Mouse (Mus musculus): ENCODE measurements around the gene Pip5k1c. TPM values are rescaled to one million over a fixed set of nuclear protein-coding genes. Genes with fewer than 3 reads are reported as not detected.
A peak's percentile ranks its signal among the peaks of the same experiment; 100 is the strongest.

Gene Pip5k1c
- polyA plus RNA-seq, 1 experiment from 2014 or later, result 97.2 TPM

DNA sequence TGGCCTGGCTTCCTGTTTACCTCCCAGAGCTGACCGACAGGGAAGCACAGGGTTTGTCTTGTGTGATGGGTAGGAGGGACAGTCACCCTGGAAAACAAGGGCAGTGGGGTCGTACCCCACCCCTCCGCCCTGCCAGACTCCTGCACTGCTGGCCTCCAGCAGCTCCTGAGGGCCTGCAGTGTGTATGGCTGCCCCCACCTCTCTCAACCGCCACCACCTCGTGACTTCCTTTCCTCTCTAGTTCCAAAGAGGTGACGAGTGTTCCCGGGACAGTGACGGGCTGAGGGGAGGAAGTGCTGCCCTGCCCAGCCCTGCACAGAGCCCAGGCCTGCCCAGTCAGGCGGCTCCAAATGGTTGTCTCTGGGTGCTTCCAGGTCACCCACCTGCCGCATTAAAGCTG lies 5.1 kb downstream of the Pip5k1c start:
- ATAC-seq (ENCODE audit: low FRiP score), result no peak
- peaks cover 74% of the 10 kb centered on the region for H3K4me1 ChIP-seq (replicated peaks)
- peak overlapping the region; percentile 56 for H3K27ac ChIP-seq

DNA sequence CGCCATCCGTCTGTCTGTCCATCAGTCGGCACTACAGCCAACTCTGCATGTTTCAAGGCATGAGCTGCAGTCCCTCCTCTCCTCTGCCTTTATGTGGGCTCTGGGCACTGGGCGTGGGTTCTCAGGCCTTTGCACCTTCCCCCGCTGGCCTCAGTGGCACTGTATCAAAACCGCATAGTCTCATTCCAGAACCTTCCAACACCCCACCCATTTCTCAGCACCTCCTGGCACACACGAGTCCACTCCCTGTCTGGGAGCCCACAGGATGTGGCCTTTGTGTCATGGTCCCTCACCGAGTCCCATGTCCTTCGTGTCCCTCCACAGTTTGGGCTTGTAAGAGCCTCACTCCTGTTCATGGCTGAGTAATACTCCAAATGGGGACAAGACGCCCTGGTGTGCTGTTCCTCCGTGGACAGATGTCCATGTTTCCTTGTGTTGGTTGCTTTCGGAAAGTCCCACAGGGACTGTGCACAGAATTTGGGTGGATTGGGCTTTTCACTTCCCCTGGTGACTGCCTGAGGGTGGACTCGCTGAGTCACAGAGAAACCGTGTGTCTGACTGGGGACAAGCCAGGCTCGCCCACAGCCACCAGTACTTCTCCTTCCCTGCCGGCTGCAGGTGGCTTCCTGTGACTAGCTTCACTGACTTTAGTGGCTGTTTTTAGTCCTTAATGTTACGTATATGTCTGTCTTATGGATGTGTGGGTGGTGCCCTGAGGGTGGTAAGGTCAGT lies 5.8 kb downstream of the Pip5k1c start:
- no peaks in the 10 kb centered on the region for H3K9me3 ChIP-seq
- peaks cover 81% of the 10 kb centered on the region for H3K4me1 ChIP-seq (replicated peaks)
- H3K27me3 ChIP-seq, result no peaks in the 10 kb centered on the region
- H3K9ac ChIP-seq, result no peak overlapping the region
- no peak overlapping the region for H3K4me3 ChIP-seq
- H3K36me3 ChIP-seq, result peaks cover 7% of the 10 kb centered on the region; the same call in 1 of the 2 replicates
- H3K4me2 ChIP-seq, result no peak overlapping the region
- H3K27ac ChIP-seq, result 0 out of 2 replicates have a peak overlapping the region, but pooled peaks have one; percentile 30
- WGBS, result 96% methylated on average over 17 of the region's 17 CpGs
- no peak for ATAC-seq (ENCODE audit: low FRiP score)

More for the DNA sequence above, 5.1 kb downstream of the Pip5k1c start:
- WGBS, result 75% methylated on average over 10 of the region's 10 CpGs
- Histone ChIP-seq H3K27me3 (no peaks in the 10 kb centered on the region), H3K4me3 (no peak overlapping the region), H3K36me3 (peaks cover 7% of the 10 kb centered on the region; the same call in 1 of the 2 replicates), H3K9me3 (no peaks in the 10 kb centered on the region), H3K9ac (no peak overlapping the region; the same call in 1 of the 2 replicates), H3K4me2 (no peak overlapping the region)

DNA sequence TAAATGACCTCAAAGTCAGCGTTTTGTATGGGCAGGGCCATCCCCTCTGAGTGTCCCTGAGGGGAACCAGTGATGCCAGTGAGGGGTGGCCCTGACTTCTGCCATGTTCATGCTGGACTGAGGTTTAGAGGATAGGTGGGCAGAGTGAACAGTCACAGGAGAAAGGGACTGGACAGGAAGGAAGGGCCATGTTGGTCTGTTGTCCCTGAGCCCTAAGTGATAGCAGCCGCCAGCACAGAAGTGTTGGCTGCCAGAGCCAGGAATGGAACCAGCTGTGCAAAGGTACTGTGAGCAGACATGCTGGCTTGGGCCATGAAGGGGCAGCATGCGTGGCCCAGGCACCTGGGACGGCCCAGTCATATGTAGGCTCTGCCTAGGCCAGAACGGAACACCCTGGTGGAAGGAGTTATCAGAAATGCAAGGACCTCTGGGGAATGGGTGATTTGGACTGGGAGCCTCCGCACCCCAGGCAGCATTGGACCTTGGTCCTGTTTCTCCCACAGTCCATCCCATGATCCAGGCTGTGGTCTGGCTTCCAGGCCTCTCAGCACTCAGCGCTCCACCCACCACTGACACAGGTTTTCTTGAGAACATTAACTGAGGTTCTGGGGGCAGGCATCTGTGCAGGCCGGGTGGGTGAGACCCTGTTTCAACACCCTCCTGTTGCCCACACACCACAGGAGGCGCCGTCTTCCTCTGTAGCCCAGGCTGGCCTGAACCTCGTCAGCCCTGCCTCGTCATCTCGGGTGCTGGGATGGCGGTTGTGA lies 7.0 kb downstream of the Pip5k1c start:
- Histone ChIP-seq H3K36me3 (peaks cover 7% of the 10 kb centered on the region; the same call in 1 of the 2 replicates), H3K9me3 (no peaks in the 10 kb centered on the region), H3K27me3 (no peaks in the 10 kb centered on the region), H3K4me1 (replicated peaks) (peaks cover 72% of the 10 kb centered on the region), H3K9ac (peak overlapping the region; percentile 43; the same call in 1 of the 2 replicates), H3K27ac (peak overlapping the region; percentile 8; the same call in 1 of the 2 replicates), H3K4me3 (no peak overlapping the region), H3K4me2 (no peak overlapping the region)
- ATAC-seq (ENCODE audit: low FRiP score), result no peak
- 90% methylated on average over 14 of the region's 14 CpGs for WGBS

DNA sequence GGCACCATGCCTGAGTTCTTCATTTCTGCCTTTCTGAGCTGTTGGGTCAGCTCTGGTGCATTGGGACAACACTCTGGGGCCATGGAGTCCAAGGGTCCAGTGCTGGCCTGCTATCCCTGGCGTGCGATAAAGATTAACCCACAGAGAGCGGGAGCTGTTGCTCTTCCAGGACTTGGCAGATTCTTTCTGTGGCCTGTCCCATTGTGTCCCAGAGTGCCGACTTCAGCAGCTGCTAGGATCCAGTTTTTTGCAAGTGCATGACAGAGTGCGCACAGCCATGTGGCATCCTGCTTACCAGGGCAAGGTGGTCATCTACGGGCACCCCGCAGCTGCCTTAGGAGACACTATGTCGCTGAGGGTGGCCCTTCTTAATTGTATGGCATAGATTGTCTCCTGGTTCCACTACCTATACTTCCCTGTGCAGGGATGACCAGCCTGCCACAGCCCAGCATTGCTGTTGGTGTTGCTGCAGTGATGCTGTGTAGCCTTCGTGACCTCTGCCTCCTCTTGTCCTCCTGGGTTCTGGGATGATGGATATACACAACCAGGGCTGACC lies 7.7 kb downstream of the Pip5k1c start:
- WGBS, result 80% methylated on average over 9 of the region's 9 CpGs
- no peak overlapping the region for H3K4me3 ChIP-seq
- ATAC-seq (ENCODE audit: low FRiP score), result no peak
- no peaks in the 10 kb centered on the region for H3K9me3 ChIP-seq
- H3K9ac ChIP-seq, result peak overlapping the region; percentile 43; the same call in 1 of the 2 replicates
- no peaks in the 10 kb centered on the region for H3K27me3 ChIP-seq
- peaks cover 9% of the 10 kb centered on the region; the same call in 1 of the 2 replicates for H3K36me3 ChIP-seq
- H3K27ac ChIP-seq, result peak overlapping the region; percentile 8; the same call in 1 of the 2 replicates
- H3K4me1 ChIP-seq (replicated peaks), result peaks cover 66% of the 10 kb centered on the region
- no peak overlapping the region for H3K4me2 ChIP-seq

DNA sequence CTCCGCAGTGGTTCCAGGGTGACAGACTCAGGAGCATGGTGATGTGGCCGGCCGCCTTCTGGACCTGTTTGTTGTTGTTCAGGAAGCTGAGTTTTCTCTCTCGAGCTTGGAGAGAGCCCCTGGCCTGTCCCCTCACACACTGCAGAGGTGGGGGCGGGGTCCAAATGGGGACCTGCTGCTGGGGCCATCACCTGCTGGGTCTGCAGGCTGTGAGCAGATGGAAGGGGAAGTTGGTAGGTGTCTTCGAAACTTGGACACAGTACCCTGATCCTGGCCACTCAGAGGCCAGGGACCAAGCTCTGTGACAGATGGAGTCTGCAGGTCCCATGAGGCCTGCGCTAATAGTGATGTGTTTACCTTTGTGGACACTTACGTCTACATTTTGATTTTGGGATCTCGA lies 8.6 kb downstream of the Pip5k1c start:
- Histone ChIP-seq H3K9me3 (no peaks in the 10 kb centered on the region), H3K4me3 (no peak overlapping the region), H3K36me3 (peaks cover 18% of the 10 kb centered on the region), H3K4me1 (replicated peaks) (peaks cover 58% of the 10 kb centered on the region), H3K4me2 (no peak overlapping the region), H3K27ac (no peak overlapping the region), H3K9ac (no peak overlapping the region), H3K27me3 (no peaks in the 10 kb centered on the region)
- WGBS, result 85% methylated on average over 9 of the region's 9 CpGs
- ATAC-seq (ENCODE audit: low FRiP score), result no peak

DNA sequence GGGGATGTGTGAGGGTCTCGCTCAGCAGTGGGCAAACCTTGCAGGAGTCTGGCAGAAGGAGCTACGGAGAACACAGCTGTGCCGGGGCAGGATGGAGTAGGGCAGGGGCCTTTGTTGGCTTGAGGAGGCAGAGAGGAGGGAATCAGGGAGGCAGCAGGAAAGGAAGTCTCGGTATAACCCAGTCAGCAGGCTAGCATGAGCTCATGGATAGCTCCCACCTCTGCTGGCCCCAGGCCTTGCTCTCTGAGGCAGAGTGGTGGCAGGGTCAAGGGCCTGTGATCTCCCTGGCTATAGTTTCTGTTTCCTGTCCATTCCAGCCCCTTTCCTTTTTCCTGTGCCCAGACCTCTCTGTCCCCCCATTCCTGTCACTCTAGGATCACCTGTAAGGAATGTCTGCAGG lies 9.5 kb downstream of the Pip5k1c start:
- H3K4me3 ChIP-seq, result no peak overlapping the region
- no peak for ATAC-seq (ENCODE audit: low FRiP score)
- peaks cover 27% of the 10 kb centered on the region for H3K36me3 ChIP-seq
- H3K27ac ChIP-seq, result peak overlapping the region; percentile 55
- WGBS, result 68% methylated on average over 4 of the region's 4 CpGs
- H3K27me3 ChIP-seq, result no peaks in the 10 kb centered on the region
- H3K4me1 ChIP-seq (replicated peaks), result peaks cover 51% of the 10 kb centered on the region
- no peaks in the 10 kb centered on the region for H3K9me3 ChIP-seq
- H3K9ac ChIP-seq, result peak overlapping the region; percentile 35; the same call in 1 of the 2 replicates
- H3K4me2 ChIP-seq, result no peak overlapping the region

DNA sequence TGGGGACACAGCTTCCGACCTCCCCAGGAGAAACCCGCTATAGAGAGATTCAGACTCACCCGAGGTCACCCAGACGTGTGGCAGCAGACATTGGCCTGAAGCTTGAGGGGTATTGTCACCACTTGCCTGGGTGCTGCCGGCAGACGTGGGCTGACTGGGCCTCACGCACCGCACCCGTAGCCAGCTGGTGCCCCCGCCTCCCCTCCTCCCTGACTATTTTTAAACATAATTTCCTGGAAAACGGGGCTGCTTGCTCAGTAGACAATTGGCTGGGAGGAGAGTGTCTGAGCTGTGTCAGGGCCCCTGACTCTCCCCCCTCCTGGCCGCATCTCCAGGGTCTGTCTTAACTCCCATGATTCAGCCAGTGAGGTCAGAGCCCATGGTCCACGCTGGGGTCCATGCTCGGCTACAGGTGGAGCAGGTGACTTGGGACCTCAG lies 10.0 kb downstream of the Pip5k1c start:
- 75% methylated on average over 14 of the region's 14 CpGs for WGBS
- H3K4me2 ChIP-seq, result no peak overlapping the region

DNA sequence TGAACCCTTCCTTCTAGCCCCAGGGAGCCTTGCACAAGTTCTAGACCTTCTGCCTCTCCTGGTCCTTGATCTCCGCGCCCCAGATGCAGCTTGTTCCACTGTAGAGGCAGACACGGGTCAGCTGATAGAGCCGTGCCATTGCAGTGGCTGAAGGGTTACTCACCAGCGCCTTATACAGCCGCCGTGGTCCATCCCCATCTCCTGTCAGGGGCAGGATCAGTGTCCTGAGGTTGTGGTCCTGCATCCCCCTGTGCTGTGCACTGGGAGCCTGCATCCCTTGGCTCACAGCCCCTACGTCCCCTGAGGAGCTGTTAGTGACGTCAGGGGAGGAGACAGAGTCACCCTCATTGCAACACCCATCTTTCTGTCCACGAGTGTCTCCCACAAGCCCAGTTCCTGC lies 10.5 kb downstream of the Pip5k1c start:
- no peaks in the 10 kb centered on the region for H3K9me3 ChIP-seq
- no peak for ATAC-seq (ENCODE audit: low FRiP score)
- peak overlapping the region; percentile 19; the same call in 1 of the 2 replicates for H3K9ac ChIP-seq
- WGBS, result 83% methylated on average over 10 of the region's 10 CpGs
- peaks cover 34% of the 10 kb centered on the region for H3K36me3 ChIP-seq
- H3K4me1 ChIP-seq (replicated peaks), result peaks cover 44% of the 10 kb centered on the region
- H3K4me2 ChIP-seq, result no peak overlapping the region
- H3K27ac ChIP-seq, result 0 out of 2 replicates have a peak overlapping the region, but pooled peaks have one; percentile 35
- no peaks in the 10 kb centered on the region for H3K27me3 ChIP-seq
- H3K4me3 ChIP-seq, result no peak overlapping the region

More for the DNA sequence above, 10.0 kb downstream of the Pip5k1c start:
- peaks cover 32% of the 10 kb centered on the region for H3K36me3 ChIP-seq
- H3K9me3 ChIP-seq, result no peaks in the 10 kb centered on the region
- ATAC-seq (ENCODE audit: low FRiP score), result no peak
- peaks cover 46% of the 10 kb centered on the region for H3K4me1 ChIP-seq (replicated peaks)
- peak overlapping the region; percentile 35; the same call in 1 of the 2 replicates for H3K9ac ChIP-seq
- no peaks in the 10 kb centered on the region for H3K27me3 ChIP-seq
- peak overlapping the region; percentile 35; the same call in 1 of the 2 replicates for H3K27ac ChIP-seq
- H3K4me3 ChIP-seq, result no peak overlapping the region

DNA sequence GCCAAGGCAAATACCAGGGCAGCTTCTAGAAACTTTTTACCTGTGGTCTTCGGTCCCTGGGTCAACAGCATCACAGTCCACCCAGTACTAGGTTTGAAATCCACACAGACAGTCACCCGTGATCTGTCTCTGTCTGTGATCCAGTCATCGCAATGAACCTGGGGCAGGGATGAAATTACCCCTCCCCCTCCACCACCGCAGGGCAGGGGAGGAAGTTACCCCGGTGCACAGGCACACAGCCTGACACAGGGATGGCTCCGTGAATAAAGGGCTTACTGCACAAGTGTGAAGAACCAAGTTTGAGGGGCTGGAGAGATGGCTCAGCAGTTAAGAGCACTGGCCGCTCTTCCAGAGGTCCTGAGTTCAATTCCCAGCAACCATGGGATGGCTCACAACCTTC lies 11.0 kb downstream of the Pip5k1c start:
- Histone ChIP-seq H3K27me3 (no peaks in the 10 kb centered on the region), H3K36me3 (peaks cover 35% of the 10 kb centered on the region), H3K4me3 (no peak overlapping the region), H3K4me2 (no peak overlapping the region), H3K9ac (no peak overlapping the region), H3K27ac (no peak overlapping the region), H3K9me3 (no peaks in the 10 kb centered on the region), H3K4me1 (replicated peaks) (peaks cover 44% of the 10 kb centered on the region)
- WGBS, result 83% methylated on average over 7 of the region's 7 CpGs
- ATAC-seq (ENCODE audit: low FRiP score), result no peak

DNA sequence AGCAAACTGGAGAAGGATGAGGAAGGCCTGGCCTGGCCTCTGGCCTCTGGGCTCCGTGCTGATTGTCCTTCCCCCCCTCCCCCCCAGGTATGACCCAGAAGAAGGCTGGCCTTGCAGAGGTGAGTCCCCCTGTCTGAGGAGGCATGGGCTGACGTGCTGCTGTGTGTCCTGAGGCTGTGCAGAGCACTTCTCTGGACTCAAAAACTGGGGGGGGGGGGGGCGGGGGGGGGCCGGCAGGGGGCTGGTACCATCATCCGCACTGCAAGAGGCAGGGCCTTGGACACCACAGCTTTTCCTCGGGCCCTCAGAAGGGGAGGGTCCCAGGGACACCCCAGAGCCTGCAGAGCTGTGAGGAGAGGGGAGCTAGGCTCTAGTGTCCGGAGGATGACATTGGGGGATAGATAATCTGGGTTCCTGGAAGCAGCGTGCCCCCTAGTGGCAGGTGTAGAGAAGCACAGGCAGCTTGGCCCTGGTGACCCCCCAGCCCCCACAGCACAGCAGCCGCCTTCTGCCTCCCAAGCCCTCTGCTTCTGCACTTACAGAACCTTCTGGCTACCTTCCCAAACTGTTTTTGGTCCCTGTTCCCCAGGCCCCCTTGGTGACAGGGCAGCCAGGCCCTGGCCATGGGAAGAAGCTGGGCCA lies 12.0 kb downstream of the Pip5k1c start:
- ATAC-seq (ENCODE audit: low FRiP score), result no peak
- peaks cover 39% of the 10 kb centered on the region for H3K4me1 ChIP-seq (replicated peaks)
- no peak overlapping the region for H3K4me3 ChIP-seq
- H3K9me3 ChIP-seq, result no peaks in the 10 kb centered on the region
- H3K36me3 ChIP-seq, result peaks cover 45% of the 10 kb centered on the region
- H3K9ac ChIP-seq, result no peak overlapping the region
- no peak overlapping the region for H3K27ac ChIP-seq
- no peaks in the 10 kb centered on the region for H3K27me3 ChIP-seq
- no peak overlapping the region for H3K4me2 ChIP-seq
- 27% methylated on average over 5 of the region's 9 CpGs for WGBS

DNA sequence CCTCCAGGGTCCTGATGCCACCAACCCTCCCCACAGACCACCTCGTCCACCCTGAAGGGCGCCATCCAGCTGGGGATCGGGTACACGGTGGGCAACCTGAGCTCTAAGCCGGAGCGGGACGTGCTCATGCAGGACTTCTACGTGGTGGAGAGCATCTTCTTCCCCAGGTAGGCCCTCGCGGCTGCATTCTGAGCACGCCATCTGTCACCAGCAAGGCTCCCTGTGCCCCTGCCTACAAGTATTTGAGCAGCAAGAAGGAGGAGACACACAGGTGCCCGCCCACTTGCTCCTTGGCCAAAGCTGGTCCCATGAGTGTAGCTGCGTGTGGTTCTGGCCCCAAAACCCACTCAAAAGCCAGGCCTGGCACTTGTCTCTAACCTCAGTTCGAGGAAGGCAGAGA lies 12.9 kb downstream of the Pip5k1c start:
- H3K4me2 ChIP-seq, result no peak overlapping the region
- H3K9ac ChIP-seq, result no peak overlapping the region
- no peak overlapping the region for H3K27ac ChIP-seq
- H3K27me3 ChIP-seq, result no peaks in the 10 kb centered on the region
- H3K36me3 ChIP-seq, result peaks cover 54% of the 10 kb centered on the region
- WGBS, result 93% methylated on average over 14 of the region's 14 CpGs
- no peak overlapping the region for H3K4me3 ChIP-seq
- H3K4me1 ChIP-seq (replicated peaks), result peaks cover 30% of the 10 kb centered on the region
- H3K9me3 ChIP-seq, result no peaks in the 10 kb centered on the region
- ATAC-seq (ENCODE audit: low FRiP score), result no peak

All from hindbrain, embryonic 13.5 days (tissue).